Mouse (Mus musculus) G1E (cell line): ENCODE results near the gene Adam8.

ENCODE experiments used
- CTCF ChIP-seq: IDR thresholded peaks from 2 replicates; pipeline ENCODE4 v1.5.1; 2012; ENCODE audit warnings: low read depth, low read length, inconsistent platforms, mixed read lengths
- GATA1 ChIP-seq: IDR thresholded peaks from 2 replicates; pipeline ENCODE4 v1.6.1; 2012; ENCODE audit warnings: borderline replicate concordance, low read length, inconsistent platforms, mixed read lengths
- GATA2 ChIP-seq: IDR thresholded peaks from 2 replicates; pipeline ENCODE4 v1.6.1; 2012; ENCODE audit warnings: low read depth, low read length, inconsistent platforms, borderline replicate concordance
- POLR2AphosphoS5 ChIP-seq: IDR thresholded peaks from 2 replicates; pipeline ENCODE4 v1.6.1; 2012; ENCODE audit warnings: low read depth, low read length, inconsistent platforms; ENCODE audit not compliant: insufficient replicate concordance
- TAL1 ChIP-seq: conservative IDR thresholded peaks from 2 replicates; pipeline ENCODE4 v1.6.1; 2012; ENCODE audit warnings: low read depth, low read length, inconsistent platforms, mixed read lengths

GRCm38 (mm10) chr7:139955505-139955904 is 36.9 kb downstream of the Adam8 start:
- TF ChIP-seq CTCF (no peak), POLR2AphosphoS5 (no peak), GATA1 (no peak), GATA2 (no peak), TAL1 (no peak)
